Mouse (Mus musculus) urinary bladder, postnatal 14 days (tissue): Measurements from ENCODE around the gene Krtap10-10.
A peak's percentile ranks its signal among the peaks of the same experiment; 100 is the strongest.

ENCODE experiments used
- DNase-seq: peaks from one replicate; pipeline ENCODE4 v3.0.0; 2021; ENCODE audit warnings: low spot score

The Krtap10-10 gene

DNA sequence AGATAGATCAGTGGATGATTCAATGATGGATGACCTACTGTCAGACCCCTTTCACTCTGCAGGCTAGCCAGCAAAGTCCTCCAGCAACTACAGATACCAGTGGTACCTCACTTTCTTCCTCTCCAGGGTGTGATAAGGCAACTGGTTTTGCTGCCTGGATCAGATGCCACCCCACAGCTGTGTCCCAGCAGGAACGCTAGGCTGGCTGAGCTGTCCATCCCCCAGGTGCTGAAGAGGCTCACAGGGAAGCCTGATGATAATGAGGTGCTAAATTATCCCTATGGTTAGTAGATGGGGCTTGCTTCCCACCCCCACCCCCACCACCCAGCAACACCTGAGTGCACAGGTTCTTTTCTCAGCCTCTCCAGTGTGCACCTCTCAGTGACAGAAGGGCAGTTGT is 31.8 kb downstream of the Krtap10-10 start:
- no peak for DNase-seq

DNA sequence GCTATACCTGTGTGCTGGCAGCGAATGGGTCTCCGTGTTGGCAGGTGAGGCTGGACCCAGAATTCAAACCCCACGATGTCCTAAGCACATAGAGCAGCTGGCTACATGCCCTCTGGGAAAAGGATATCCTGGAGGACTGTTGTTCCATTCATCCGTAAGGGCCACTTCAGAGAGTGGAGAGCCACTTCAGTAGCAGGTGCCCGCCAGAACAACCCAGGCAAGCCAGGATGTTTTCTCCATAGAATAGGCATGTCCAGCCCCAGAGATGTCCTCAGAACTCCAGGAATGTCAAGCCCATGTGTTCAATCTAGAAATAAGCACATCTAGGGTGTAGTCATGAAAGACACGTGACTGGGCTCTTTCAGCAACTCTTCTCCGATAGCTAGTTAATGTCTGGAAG is 33.9 kb downstream of the Krtap10-10 start:
- DNase-seq, result no peak

DNA sequence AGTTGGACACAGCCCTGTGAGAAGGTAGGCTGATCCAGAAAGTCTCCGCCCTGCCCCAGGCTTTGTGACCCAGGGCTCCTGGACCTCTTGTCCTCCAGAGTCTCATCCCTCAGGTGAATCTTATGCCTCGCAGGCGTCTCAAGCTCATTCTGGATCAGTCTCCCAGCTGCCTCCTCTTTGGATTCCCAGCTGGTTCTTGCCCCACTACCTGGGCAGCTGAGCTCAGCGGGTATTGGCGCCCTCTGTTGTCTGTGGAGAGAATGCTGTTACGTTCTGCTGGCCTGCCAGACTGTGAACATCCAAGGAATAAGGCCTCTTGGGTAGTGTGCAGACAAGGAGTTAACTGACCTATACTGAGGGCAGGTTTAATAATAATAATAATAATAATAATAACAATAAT is 43.2 kb downstream of the Krtap10-10 start:
- peak; percentile 51 for DNase-seq

DNA sequence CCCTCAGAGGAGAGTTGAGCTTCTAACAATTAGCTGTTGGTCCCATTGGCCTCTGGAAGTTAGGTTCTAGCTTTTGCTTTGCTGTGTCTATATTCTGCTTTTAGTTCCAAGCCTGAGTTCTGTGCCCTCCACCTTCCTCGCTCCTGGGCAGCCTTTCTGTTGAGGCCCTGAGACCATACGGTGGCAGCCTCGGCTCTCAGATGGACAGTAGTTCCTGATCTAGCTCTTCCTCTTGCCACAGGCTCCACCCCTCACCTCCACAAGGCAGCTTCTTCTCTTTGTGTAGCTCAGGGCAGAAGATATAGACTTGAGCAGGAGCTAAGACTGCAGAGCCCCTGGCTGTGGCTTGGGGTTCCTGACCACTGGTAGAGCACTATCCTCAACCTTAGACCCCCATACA is 44.6 kb downstream of the Krtap10-10 start:
- DNase-seq, result no peak

DNA sequence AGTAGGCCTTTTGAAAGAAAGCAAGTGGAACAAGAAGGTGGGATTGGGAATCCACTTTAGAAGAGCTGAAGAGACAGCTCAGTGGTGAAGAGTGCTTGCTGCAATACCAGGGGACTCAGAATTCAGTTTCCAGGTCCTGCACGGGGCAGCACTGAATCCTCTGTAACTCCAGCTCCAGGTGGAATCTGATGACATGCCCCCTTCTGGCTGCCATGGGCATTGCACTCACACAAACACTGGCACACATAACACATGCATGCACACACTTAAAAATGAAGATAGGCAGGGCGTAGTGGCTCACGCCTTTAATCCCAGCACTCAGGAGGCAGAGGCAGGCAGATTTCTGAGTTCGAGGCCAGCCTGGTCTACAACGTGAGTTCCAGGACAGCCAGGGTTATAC is 46.8 kb downstream of the Krtap10-10 start:
- no peak for DNase-seq

- no peak for DNase-seq
These were observed 50.4 kb downstream of the Krtap10-10 start for GRCm38 (mm10) chr10:77886007-77886747.
